Mouse (Mus musculus) forebrain, embryonic 16.5 days (tissue): Measurements from ENCODE around the gene Pold4. TPM values are rescaled to one million over a fixed set of nuclear protein-coding genes. Genes with fewer than 3 reads are reported as not detected.

Experiments
- ATAC-seq: fragments of 200-750 bp; cut with Nextera tagmentation; 2 replicates; pipeline ENCODE4 v1.8.0; 2017; ENCODE audit warnings: mild to moderate bottlenecking, moderate library complexity
- H3K27ac ChIP-seq: fragments of 300-500 bp; sonication (generic); 2 replicates; pipeline ENCODE4 v1.5.1; 2014; ENCODE audit warnings: low read length, control low read depth
- H3K27me3 ChIP-seq: fragments of 300-500 bp; sonication (generic); replicated peaks from 2 replicates; pipeline ENCODE4 v1.6.1; 2014; ENCODE audit warnings: low read length; ENCODE audit not compliant: control insufficient read depth, insufficient read depth
- H3K36me3 ChIP-seq: fragments of 300-500 bp; sonication (generic); 2 replicates; pipeline ENCODE4 v1.6.1; 2014; ENCODE audit not compliant: control insufficient read depth, insufficient read depth
- H3K4me1 ChIP-seq: fragments of 300-500 bp; sonication (generic); replicated peaks from 2 replicates; pipeline ENCODE4 v1.6.1; 2014; ENCODE audit warnings: low read length; ENCODE audit not compliant: control insufficient read depth, insufficient read depth
- H3K4me2 ChIP-seq: fragments of 300-500 bp; sonication (generic); 2 replicates; pipeline ENCODE4 v1.6.1; 2014; ENCODE audit warnings: mild to moderate bottlenecking, low read length, control low read depth
- H3K4me3 ChIP-seq: fragments of 300-500 bp; sonication (generic); replicated peaks from 2 replicates; pipeline ENCODE4 v1.5.1; 2014; ENCODE audit warnings: mild to moderate bottlenecking, low read length, control low read depth
- H3K9ac ChIP-seq: fragments of 300-500 bp; sonication (generic); replicated peaks from 2 replicates; pipeline ENCODE4 v1.6.1; 2014; ENCODE audit warnings: low read depth, low read length, control low read depth
- H3K9me3 ChIP-seq: fragments of 300-500 bp; sonication (generic); 2 replicates; pipeline ENCODE4 v1.6.1; 2016; ENCODE audit warnings: low read length; ENCODE audit not compliant: control insufficient read depth
- WGBS: fragments of 180-500 bp; shearing (Covaris S2); extraction: QIAGEN DNeasy Blood & Tissue Kit; methylation state at CpG from one replicate; pipeline ENCODE4 v1.1.7; 2014; 5-methylcytosine and 5-hydroxymethylcytosine counted together
- polyA plus RNA-seq: library from polyadenylated mRNA; unstranded; fragments of >200 nt; fragmentation: Nextera tagmentation; extraction: Ambion mirVana; gene quantifications from 2 replicates; pipeline ENCODE4 v1.2.1, GENCODE M21; 2015

Gene Pold4
- polyA plus RNA-seq, 1 experiment from 2014 or later, result 21.9 TPM

GRCm38 (mm10) chr19:4220957-4221743, 10.5 kb upstream of the Pold4 start:
- Histone ChIP-seq H3K4me1 (peaks cover 15% of the 10 kb centered on the region), H3K4me3 (no peak overlapping the region), H3K4me2 (no peak overlapping the region), H3K27ac (no peak overlapping the region), H3K9me3 (no peaks in the 10 kb centered on the region), H3K9ac (0 out of 2 replicates have a peak overlapping the region, but pooled peaks have one; percentile 5), H3K36me3 (no peaks in the 10 kb centered on the region), H3K27me3 (peaks cover 5% of the 10 kb centered on the region)
- 44% methylated on average over 14 of the region's 14 CpGs for WGBS
- no peak for ATAC-seq

DNA sequence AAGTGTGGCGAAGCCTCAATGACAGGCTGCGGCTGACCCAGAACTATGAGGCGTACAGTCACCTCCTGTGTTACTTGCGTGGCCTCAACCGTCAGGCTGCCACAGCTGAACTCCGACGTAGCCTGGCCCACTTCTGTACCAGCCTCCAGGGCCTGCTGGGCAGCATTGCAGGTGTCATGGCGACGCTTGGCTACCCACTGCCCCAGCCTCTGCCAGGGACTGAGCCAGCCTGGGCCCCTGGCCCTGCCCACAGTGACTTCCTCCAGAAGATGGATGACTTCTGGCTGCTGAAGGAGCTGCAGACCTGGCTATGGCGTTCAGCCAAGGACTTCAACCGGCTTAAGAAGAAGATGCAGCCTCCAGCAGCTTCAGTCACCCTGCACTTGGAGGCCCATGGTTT, 9.5 kb upstream of the Pold4 start:
- peaks cover 15% of the 10 kb centered on the region for H3K4me1 ChIP-seq
- H3K4me3 ChIP-seq, result no peak overlapping the region
- no peaks in the 10 kb centered on the region for H3K9me3 ChIP-seq
- H3K27ac ChIP-seq, result no peak overlapping the region
- ATAC-seq, result no peak
- H3K4me2 ChIP-seq, result no peak overlapping the region
- H3K9ac ChIP-seq, result no peak overlapping the region
- WGBS, result 85% methylated on average over 11 of the region's 11 CpGs
- no peaks in the 10 kb centered on the region for H3K36me3 ChIP-seq
- 0 out of 2 replicates have a peak, but pooled peaks cover 2% of the 10 kb centered on the region for H3K27me3 ChIP-seq

DNA sequence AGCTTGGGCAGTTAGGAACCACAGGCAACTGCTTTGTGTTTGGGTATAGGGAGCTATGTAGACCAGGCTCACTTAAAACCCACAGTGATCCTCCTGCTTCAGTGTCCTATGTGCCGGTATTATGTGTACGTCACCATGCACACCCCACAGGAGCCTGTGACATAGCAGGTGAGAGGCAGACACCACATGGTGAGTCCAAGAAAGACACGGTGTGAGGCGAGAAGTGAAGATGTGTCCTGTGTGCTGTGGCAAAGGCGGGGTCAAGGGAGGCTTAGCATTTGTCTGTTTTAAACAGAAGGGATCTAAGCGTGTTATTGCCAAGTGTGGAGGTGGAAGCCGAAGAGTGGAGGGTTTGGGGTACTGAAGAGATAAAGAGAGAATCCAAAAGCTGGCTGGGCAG, 4.9 kb upstream of the Pold4 start:
- peaks cover 10% of the 10 kb centered on the region for H3K27me3 ChIP-seq
- peaks cover 5% of the 10 kb centered on the region for H3K4me1 ChIP-seq
- H3K9me3 ChIP-seq, result no peaks in the 10 kb centered on the region
- no peaks in the 10 kb centered on the region for H3K36me3 ChIP-seq
- no peak for ATAC-seq
- 90% methylated on average over 7 of the region's 7 CpGs for WGBS
- H3K4me3 ChIP-seq, result no peak overlapping the region
- H3K4me2 ChIP-seq, result no peak overlapping the region
- H3K9ac ChIP-seq, result no peak overlapping the region
- H3K27ac ChIP-seq, result no peak overlapping the region

GRCm38 (mm10) chr19:4227446-4227845, 4.3 kb upstream of the Pold4 start:
- H3K4me2 ChIP-seq, result no peak overlapping the region
- H3K9me3 ChIP-seq, result no peaks in the 10 kb centered on the region
- H3K27ac ChIP-seq, result no peak overlapping the region
- H3K4me1 ChIP-seq, result peaks cover 9% of the 10 kb centered on the region
- H3K27me3 ChIP-seq, result peaks cover 10% of the 10 kb centered on the region
- H3K36me3 ChIP-seq, result no peaks in the 10 kb centered on the region
- 66% methylated on average over 5 of the region's 5 CpGs for WGBS
- no peak overlapping the region for H3K9ac ChIP-seq
- no peak overlapping the region for H3K4me3 ChIP-seq
- ATAC-seq, result no peak

DNA sequence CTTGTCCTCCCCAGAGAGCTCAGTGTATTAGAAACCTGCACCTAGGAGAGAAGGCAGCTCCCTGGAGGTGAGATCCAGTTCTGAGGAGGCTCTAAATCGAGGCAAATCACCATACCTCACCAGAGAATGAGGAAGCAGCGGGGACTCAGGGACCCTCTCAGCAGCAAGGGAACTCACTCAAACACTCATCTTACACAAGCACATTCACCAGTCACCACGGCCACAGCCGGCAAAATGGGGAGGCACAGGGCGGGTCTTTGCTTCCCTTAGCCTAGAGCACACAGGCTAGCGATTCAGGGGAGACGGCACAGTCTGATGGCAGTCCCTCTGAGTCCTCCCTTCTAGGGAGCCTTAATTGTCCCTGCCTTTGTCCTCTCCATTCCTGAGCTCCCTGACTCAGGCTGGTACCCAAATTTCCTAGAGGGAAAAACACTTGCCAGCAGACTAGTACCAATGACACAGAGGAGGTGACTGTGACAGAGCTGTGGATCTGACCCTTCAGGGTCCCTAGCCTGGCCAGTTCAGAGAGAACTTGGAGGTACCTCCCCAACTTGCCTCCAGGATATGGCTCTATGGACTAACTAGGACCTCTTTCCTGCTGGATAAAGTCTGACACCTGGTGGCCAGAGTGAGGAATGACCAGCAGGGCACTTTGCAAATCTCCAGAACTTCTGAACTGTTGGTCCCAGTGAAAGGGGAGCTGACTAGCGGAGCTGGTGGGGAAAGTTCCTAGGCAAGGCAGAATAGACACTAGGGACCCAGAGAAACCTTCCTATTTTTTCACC, 3.6 kb upstream of the Pold4 start:
- 18% methylated on average over 8 of the region's 8 CpGs for WGBS
- ATAC-seq, result no peak

GRCm38 (mm10) chr19:4228891-4229290, 2.8 kb upstream of the Pold4 start:
- H3K9ac ChIP-seq, result no peak overlapping the region
- H3K9me3 ChIP-seq, result no peaks in the 10 kb centered on the region
- no peak overlapping the region for H3K4me3 ChIP-seq
- peaks cover 10% of the 10 kb centered on the region for H3K27me3 ChIP-seq
- no peak overlapping the region for H3K4me2 ChIP-seq
- no peak overlapping the region for H3K27ac ChIP-seq
- H3K4me1 ChIP-seq, result peaks cover 11% of the 10 kb centered on the region
- no peaks in the 10 kb centered on the region for H3K36me3 ChIP-seq
- no peak for ATAC-seq
- WGBS, result 73% methylated on average over 4 of the region's 4 CpGs

More for the DNA sequence above, 3.6 kb upstream of the Pold4 start:
- H3K27me3 ChIP-seq, result peaks cover 10% of the 10 kb centered on the region
- H3K36me3 ChIP-seq, result no peaks in the 10 kb centered on the region
- H3K9me3 ChIP-seq, result no peaks in the 10 kb centered on the region
- H3K4me2 ChIP-seq, result no peak overlapping the region
- no peak overlapping the region for H3K4me3 ChIP-seq
- H3K27ac ChIP-seq, result no peak overlapping the region
- peaks cover 11% of the 10 kb centered on the region for H3K4me1 ChIP-seq
- no peak overlapping the region; the same call in 1 of the 2 replicates for H3K9ac ChIP-seq

DNA sequence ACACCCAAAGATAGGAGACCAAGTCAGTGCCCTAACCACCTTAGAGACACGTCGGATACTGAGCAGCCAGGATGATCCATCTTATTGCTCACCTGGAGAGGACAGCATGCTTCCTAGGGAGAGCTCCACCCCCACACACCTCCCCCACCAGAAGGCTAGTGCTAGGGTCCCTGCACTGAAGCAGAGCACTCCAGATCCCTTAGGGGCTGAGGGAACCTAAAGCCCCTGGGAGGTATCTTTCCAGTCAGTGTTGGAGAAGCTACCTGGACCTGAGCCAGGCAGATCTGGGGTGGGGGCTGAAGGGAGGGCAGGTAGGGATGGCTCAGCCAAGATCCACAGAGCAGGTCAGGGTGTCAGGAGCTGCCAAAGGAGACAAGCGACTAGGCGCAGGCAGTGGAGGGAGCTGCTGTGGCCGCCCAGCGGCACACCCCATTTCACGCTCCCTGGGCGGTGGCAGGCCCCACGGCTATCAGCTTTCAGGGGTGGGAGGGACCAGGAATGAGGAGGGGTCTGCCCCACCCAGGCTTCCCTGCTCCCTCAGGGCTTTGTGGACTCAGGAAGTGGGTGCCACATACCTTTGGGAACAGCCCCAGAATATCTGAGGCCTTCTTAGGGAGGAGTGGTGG, 2.1 kb upstream of the Pold4 start:
- Histone ChIP-seq H3K4me1 (peaks cover 11% of the 10 kb centered on the region), H3K36me3 (no peaks in the 10 kb centered on the region), H3K9ac (no peak overlapping the region), H3K27ac (no peak overlapping the region), H3K27me3 (peaks cover 10% of the 10 kb centered on the region), H3K9me3 (no peaks in the 10 kb centered on the region), H3K4me2 (no peak overlapping the region), H3K4me3 (no peak overlapping the region)
- no peak for ATAC-seq
- WGBS, result 50% methylated on average over 9 of the region's 9 CpGs

- H3K27ac ChIP-seq, result no peak overlapping the region
- H3K27me3 ChIP-seq, result peaks cover 10% of the 10 kb centered on the region
- no peak overlapping the region for H3K9ac ChIP-seq
- H3K4me1 ChIP-seq, result peaks cover 11% of the 10 kb centered on the region
- no peak for ATAC-seq
- no peaks in the 10 kb centered on the region for H3K9me3 ChIP-seq
- 80% methylated on average over 8 of the region's 8 CpGs for WGBS
- H3K4me3 ChIP-seq, result no peak overlapping the region
- no peaks in the 10 kb centered on the region for H3K36me3 ChIP-seq
- H3K4me2 ChIP-seq, result no peak overlapping the region
These were observed 1.3 kb upstream of the Pold4 start for GRCm38 (mm10) chr19:4230415-4230814.

DNA sequence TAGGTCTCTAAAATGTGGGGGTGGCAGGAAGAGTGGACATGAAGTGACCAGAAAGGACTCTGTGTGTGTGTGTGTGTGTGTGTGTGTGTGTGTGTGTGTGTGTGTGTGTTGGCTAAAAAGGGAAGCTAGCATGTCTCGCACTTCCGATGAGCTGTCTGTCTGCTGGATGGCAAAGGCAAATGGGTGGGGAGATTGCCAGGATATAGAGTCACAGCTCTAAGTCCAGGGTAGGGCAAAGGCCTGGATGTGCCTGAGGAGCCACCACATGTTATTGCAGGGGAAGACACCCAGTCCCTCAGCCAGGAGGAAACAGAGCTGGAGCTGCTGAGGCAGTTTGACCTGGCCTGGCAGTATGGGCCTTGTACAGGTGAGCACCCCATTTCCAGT, 480 bp downstream of the Pold4 start:
- Histone ChIP-seq H3K4me1 (peaks cover 11% of the 10 kb centered on the region), H3K27ac (peak overlapping the region; percentile 57), H3K4me2 (peak overlapping the region; percentile 68), H3K4me3 (peak overlapping the region; percentile 67), H3K36me3 (no peaks in the 10 kb centered on the region), H3K9me3 (no peaks in the 10 kb centered on the region), H3K27me3 (peaks cover 10% of the 10 kb centered on the region), H3K9ac (peak overlapping the region; percentile 74)
- peak; percentile 21; the same call in 1 of the 2 replicates for ATAC-seq
- WGBS, result 21% methylated on average over 2 of the region's 2 CpGs
